Mouse (Mus musculus) monocyte, adult 59 days (primary cell): ENCODE results near the gene Tspan33. TPM values are rescaled to one million over a fixed set of nuclear protein-coding genes. Genes with fewer than 3 reads are reported as not detected.

ENCODE experiments used
- total RNA-seq, 2 experiments: library from RNA; stranded (reverse); gene quantifications; one replicate each; pipeline ENCODE4 v1.2.4; 2023

The Tspan33 gene
- 10 to 100 TPM; 14.9 to 17.1 TPM for total RNA-seq

DNA sequence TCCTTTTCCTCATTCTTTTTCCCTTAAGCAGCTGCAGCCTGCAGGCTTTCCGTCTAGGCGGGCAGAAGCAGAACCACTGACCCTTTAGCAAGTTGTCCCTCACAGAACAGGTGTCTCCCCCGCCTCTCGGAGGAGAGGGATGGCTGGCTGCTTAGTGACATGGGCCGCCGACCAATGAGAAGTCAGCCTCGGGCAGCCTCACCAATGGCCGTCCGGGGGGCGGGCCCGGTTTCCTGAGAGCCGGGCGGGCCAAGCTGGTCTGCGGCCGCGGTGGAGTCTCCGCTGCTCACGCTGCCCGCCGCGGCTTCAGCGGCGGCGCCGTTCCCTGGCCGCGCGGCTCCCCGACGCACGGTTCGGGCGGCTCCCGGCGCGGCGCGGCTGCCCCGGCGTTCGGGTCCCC lies at the start of gene Tspan33:
Gene Tspan33, plus strand, starts transcription at position 270 of the 400 bp plus-strand sequence.

DNA sequence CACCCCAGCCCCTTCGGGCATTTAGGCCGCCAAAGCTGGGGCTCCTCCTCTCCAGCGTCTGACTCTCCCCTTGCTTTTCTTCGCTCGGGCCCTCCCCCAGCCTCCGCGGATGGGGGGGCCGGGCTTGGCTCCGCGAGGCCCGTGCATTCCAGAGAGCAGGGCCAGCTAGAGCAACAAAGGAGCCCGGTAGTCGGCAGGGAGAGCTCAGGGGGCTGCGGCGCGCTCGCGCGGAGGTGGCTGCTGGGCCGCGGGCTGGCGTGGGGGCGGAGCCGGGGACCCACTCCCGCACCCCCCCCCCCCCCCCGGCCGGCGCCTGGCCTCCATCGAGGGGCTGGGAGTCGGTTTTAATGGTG lies 41.3 kb downstream of the Tspan33 start, which contains the start of gene Smo:
Gene Smo, plus strand, starts transcription at position 168 of the 353 bp plus-strand sequence.

Other genes starting within 250 kb of the Tspan33 start
- gene Atp6v1f, start 226.5 kb upstream of the Tspan33 start, total RNA-seq: 100 to 1,000 TPM; 201 to 203 TPM
- 1 to 10 TPM; 2.5 to 3.1 TPM for gene Atp6v1fnb, start 222.8 kb upstream of the Tspan33 start, total RNA-seq
- 1 to 10 TPM in 1 of 2 experiments, not detected in 1; 1.1 TPM for gene Kcp, start 186.3 kb upstream of the Tspan33 start, total RNA-seq
- 100 to 1,000 TPM; 502 to 515 TPM for gene Irf5, start 167.6 kb upstream of the Tspan33 start, total RNA-seq
- 10 to 100 TPM; 56.1 to 66.9 TPM for gene Tnpo3, start 84.3 kb upstream of the Tspan33 start, total RNA-seq
- 1 to 10 TPM; 1.8 to 2.3 TPM for gene Smo, start 41.3 kb downstream of the Tspan33 start, total RNA-seq
- gene Ahcyl2, start 73.8 kb downstream of the Tspan33 start, total RNA-seq: 10 to 100 TPM; 75.7 to 85.4 TPM
- gene Strip2, start 222.8 kb downstream of the Tspan33 start, total RNA-seq: 1 to 10 TPM; 1.0 to 1.6 TPM